Mouse (Mus musculus) hindbrain, embryonic 10.5 days (tissue): Measurements from ENCODE around the gene Ttc23. TPM values are rescaled to one million over a fixed set of nuclear protein-coding genes. Genes with fewer than 3 reads are reported as not detected.

ENCODE experiments used
- DNase-seq: peaks from one replicate; pipeline ENCODE4 v3.0.0-alpha.2; 2017; ENCODE audit warnings: low spot score
- H3K27ac ChIP-seq: fragments of 300-500 bp; sonication (generic); 2 replicates; pipeline ENCODE4 v1.5.1; 2016; ENCODE audit warnings: mild to moderate bottlenecking, moderate library complexity
- H3K27me3 ChIP-seq: fragments of 300-500 bp; sonication (generic); 2 replicates; pipeline ENCODE4 v1.6.1; 2016; ENCODE audit warnings: mild to moderate bottlenecking; ENCODE audit not compliant: poor library complexity, insufficient read depth, severe bottlenecking
- H3K36me3 ChIP-seq: fragments of 300-500 bp; sonication (generic); 2 replicates; pipeline ENCODE4 v1.6.1; 2016; ENCODE audit warnings: mild to moderate bottlenecking, moderate library complexity
- H3K4me1 ChIP-seq: fragments of 300-500 bp; sonication (generic); replicated peaks from 2 replicates; pipeline ENCODE4 v1.6.1; 2016; ENCODE audit warnings: mild to moderate bottlenecking
- H3K4me3 ChIP-seq: fragments of 300-500 bp; sonication (generic); 2 replicates; pipeline ENCODE4 v1.5.1; 2016; ENCODE audit warnings: mild to moderate bottlenecking, moderate library complexity
- H3K9me3 ChIP-seq: fragments of 300-500 bp; sonication (generic); 2 replicates; pipeline ENCODE4 v1.6.1; 2016; ENCODE audit warnings: mild to moderate bottlenecking, moderate library complexity
- WGBS: fragments of 180-500 bp; shearing (Covaris S2); methylation state at CpG from one replicate; pipeline ENCODE4 v1.1.7; 2016; 5-methylcytosine and 5-hydroxymethylcytosine counted together
- polyA plus RNA-seq: library from polyadenylated mRNA; unstranded; fragments of >200 nt; fragmentation: Nextera tagmentation; extraction: Ambion mirVana; gene quantifications from 2 replicates; pipeline ENCODE4 v1.2.1, GENCODE M21; 2016

The Ttc23 gene
- polyA plus RNA-seq, 1 experiment from 2014 or later, result 34.3 TPM

GRCm38 (mm10) chr7:67652211-67652610 lies 5.0 kb downstream of the Ttc23 start:
- no peak for DNase-seq
- 83% methylated on average over 5 of the region's 5 CpGs for WGBS

GRCm38 (mm10) chr7:67654668-67655067 lies 7.5 kb downstream of the Ttc23 start:
- DNase-seq, result no peak
- Histone ChIP-seq H3K4me3 (no peak overlapping the region), H3K9me3 (no peaks in the 10 kb centered on the region), H3K4me1 (peaks cover 32% of the 10 kb centered on the region), H3K27me3 (no peaks in the 10 kb centered on the region), H3K36me3 (peaks cover 6% of the 10 kb centered on the region; the same call in 1 of the 2 replicates), H3K27ac (no peak overlapping the region)
- 90% methylated on average over 7 of the region's 7 CpGs for WGBS

More at GRCm38 (mm10) chr7:67652211-67652610, 5.0 kb downstream of the Ttc23 start:
- Histone ChIP-seq H3K9me3 (no peaks in the 10 kb centered on the region), H3K4me1 (peaks cover 51% of the 10 kb centered on the region), H3K27ac (no peak overlapping the region), H3K36me3 (no peaks in the 10 kb centered on the region), H3K4me3 (no peak overlapping the region), H3K27me3 (no peaks in the 10 kb centered on the region)

- Histone ChIP-seq H3K27ac (peak overlapping the region; percentile 76), H3K4me1 (peaks cover 27% of the 10 kb centered on the region), H3K27me3 (no peaks in the 10 kb centered on the region), H3K4me3 (peak overlapping the region; percentile 20), H3K9me3 (no peaks in the 10 kb centered on the region), H3K36me3 (peaks cover 6% of the 10 kb centered on the region; the same call in 1 of the 2 replicates)
- DNase-seq, result peak; percentile 43
- 24% methylated on average over 1 of the region's 1 CpGs for WGBS
These were observed 8.0 kb downstream of the Ttc23 start for GRCm38 (mm10) chr7:67655186-67655585.

GRCm38 (mm10) chr7:67658110-67658509 lies 10.9 kb downstream of the Ttc23 start:
- peaks cover 16% of the 10 kb centered on the region for H3K36me3 ChIP-seq
- H3K27me3 ChIP-seq, result no peaks in the 10 kb centered on the region
- WGBS, result 86% methylated on average over 4 of the region's 4 CpGs
- peaks cover 16% of the 10 kb centered on the region for H3K4me1 ChIP-seq
- DNase-seq, result no peak
- H3K9me3 ChIP-seq, result no peaks in the 10 kb centered on the region
- no peak overlapping the region for H3K27ac ChIP-seq
- H3K4me3 ChIP-seq, result no peak overlapping the region

GRCm38 (mm10) chr7:67662424-67662823 lies 15.2 kb downstream of the Ttc23 start:
- Histone ChIP-seq H3K4me3 (no peak overlapping the region), H3K4me1 (peaks cover 7% of the 10 kb centered on the region), H3K27ac (no peak overlapping the region), H3K27me3 (no peaks in the 10 kb centered on the region), H3K9me3 (no peaks in the 10 kb centered on the region), H3K36me3 (peaks cover 56% of the 10 kb centered on the region)
- WGBS, result 87% methylated on average over 5 of the region's 5 CpGs
- DNase-seq, result no peak

GRCm38 (mm10) chr7:67663981-67664694 lies 16.9 kb downstream of the Ttc23 start:
- H3K4me1 ChIP-seq, result peaks cover 7% of the 10 kb centered on the region
- H3K9me3 ChIP-seq, result no peaks in the 10 kb centered on the region
- no peak for DNase-seq
- peak overlapping the region; percentile 66 for H3K27ac ChIP-seq
- no peaks in the 10 kb centered on the region for H3K27me3 ChIP-seq
- H3K4me3 ChIP-seq, result no peak overlapping the region
- 83% methylated on average over 14 of the region's 14 CpGs for WGBS
- H3K36me3 ChIP-seq, result peaks cover 67% of the 10 kb centered on the region

- Histone ChIP-seq H3K27ac (no peak overlapping the region), H3K9me3 (peaks cover 7% of the 10 kb centered on the region; the same call in 1 of the 2 replicates), H3K4me1 (0 out of 2 replicates have a peak, but pooled peaks cover 1% of the 10 kb centered on the region), H3K27me3 (no peaks in the 10 kb centered on the region), H3K4me3 (no peak overlapping the region), H3K36me3 (peaks cover 75% of the 10 kb centered on the region)
- no peak for DNase-seq
- whole genome bisulfite sequencing, result 91% methylated on average over 1 of the region's 1 CpGs
These were observed 23.8 kb downstream of the Ttc23 start for GRCm38 (mm10) chr7:67670965-67671364.

- H3K36me3 ChIP-seq, result peaks cover 67% of the 10 kb centered on the region
- no peak overlapping the region for H3K4me3 ChIP-seq
- peaks cover 7% of the 10 kb centered on the region; the same call in 1 of the 2 replicates for H3K9me3 ChIP-seq
- no peaks in the 10 kb centered on the region for H3K27me3 ChIP-seq
- peak; percentile 87 for DNase-seq
- 0 out of 2 replicates have a peak, but pooled peaks cover 6% of the 10 kb centered on the region for H3K4me1 ChIP-seq
- WGBS, result 14% methylated on average over 10 of the region's 10 CpGs
- H3K27ac ChIP-seq, result no peak overlapping the region
These were observed 25.4 kb downstream of the Ttc23 start for GRCm38 (mm10) chr7:67672650-67673049.

- H3K27ac ChIP-seq, result no peak overlapping the region
- no peak for DNase-seq
- H3K36me3 ChIP-seq, result peaks cover 64% of the 10 kb centered on the region
- H3K4me1 ChIP-seq, result 0 out of 2 replicates have a peak, but pooled peaks cover 6% of the 10 kb centered on the region
- H3K4me3 ChIP-seq, result no peak overlapping the region
- 91% methylated on average over 5 of the region's 5 CpGs for WGBS
- no peaks in the 10 kb centered on the region for H3K27me3 ChIP-seq
- peaks cover 7% of the 10 kb centered on the region; the same call in 1 of the 2 replicates for H3K9me3 ChIP-seq
These were observed 26.4 kb downstream of the Ttc23 start for GRCm38 (mm10) chr7:67673656-67674055.

- Histone ChIP-seq H3K9me3 (no peaks in the 10 kb centered on the region), H3K36me3 (peaks cover 68% of the 10 kb centered on the region), H3K27ac (no peak overlapping the region), H3K27me3 (no peaks in the 10 kb centered on the region), H3K4me1 (0 out of 2 replicates have a peak, but pooled peaks cover 6% of the 10 kb centered on the region), H3K4me3 (no peak overlapping the region)
- WGBS, result 96% methylated on average over 16 of the region's 16 CpGs
- DNase-seq, result no peak
These were observed 31.8 kb downstream of the Ttc23 start for GRCm38 (mm10) chr7:67678878-67679499.

- 83% methylated on average over 9 of the region's 9 CpGs for WGBS
- H3K4me1 ChIP-seq, result 0 out of 2 replicates have a peak, but pooled peaks cover 3% of the 10 kb centered on the region
- H3K9me3 ChIP-seq, result 0 out of 2 replicates have a peak, but pooled peaks cover 6% of the 10 kb centered on the region
- no peak for DNase-seq
- no peak overlapping the region for H3K4me3 ChIP-seq
- H3K36me3 ChIP-seq, result peaks cover 79% of the 10 kb centered on the region
- H3K27ac ChIP-seq, result no peak overlapping the region
- H3K27me3 ChIP-seq, result no peaks in the 10 kb centered on the region
These were observed 33.9 kb downstream of the Ttc23 start for GRCm38 (mm10) chr7:67681078-67681477.

GRCm38 (mm10) chr7:67683006-67683405 lies 35.8 kb downstream of the Ttc23 start:
- no peaks in the 10 kb centered on the region for H3K27me3 ChIP-seq
- H3K36me3 ChIP-seq, result peaks cover 68% of the 10 kb centered on the region
- no peaks in the 10 kb centered on the region for H3K4me1 ChIP-seq
- 90% methylated on average over 16 of the region's 16 CpGs for WGBS
- 0 out of 2 replicates have a peak, but pooled peaks cover 6% of the 10 kb centered on the region for H3K9me3 ChIP-seq
- H3K27ac ChIP-seq, result no peak overlapping the region
- no peak for DNase-seq
- no peak overlapping the region for H3K4me3 ChIP-seq

- Histone ChIP-seq H3K4me1 (no peaks in the 10 kb centered on the region), H3K36me3 (peaks cover 45% of the 10 kb centered on the region), H3K27me3 (no peaks in the 10 kb centered on the region), H3K4me3 (no peak overlapping the region), H3K9me3 (0 out of 2 replicates have a peak, but pooled peaks cover 6% of the 10 kb centered on the region), H3K27ac (no peak overlapping the region)
- WGBS, result 93% methylated on average over 3 of the region's 3 CpGs
- DNase-seq, result no peak
These were observed 39.3 kb downstream of the Ttc23 start for GRCm38 (mm10) chr7:67686545-67686944.
